Mouse (Mus musculus): Measurements from ENCODE around the gene Plac8. TPM values are rescaled to one million over a fixed set of nuclear protein-coding genes. Genes with fewer than 3 reads are reported as not detected.

Gene Plac8
- polyA plus RNA-seq, 1 experiment from 2014 or later = 2.9 TPM

DNA sequence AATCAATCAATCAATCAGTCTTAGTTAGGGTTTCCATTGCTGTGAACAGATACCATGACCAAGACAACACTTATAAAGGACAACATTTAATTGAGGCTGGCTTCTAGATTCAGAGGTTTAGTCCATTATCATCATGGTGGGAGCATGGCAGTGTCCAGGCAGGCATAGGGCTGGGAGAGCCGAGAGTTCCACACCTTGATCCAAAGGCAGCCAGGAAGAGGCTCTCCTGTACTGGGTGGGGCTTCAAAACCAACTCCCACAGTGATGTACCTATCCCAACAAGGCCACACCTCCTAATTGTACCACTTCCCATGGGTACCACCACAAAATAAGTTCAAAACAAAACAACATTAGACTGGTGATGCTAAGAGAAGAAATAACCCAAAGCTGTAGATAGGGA is 21.9 kb downstream of the Plac8 start:
- H3K27ac ChIP-seq = no peak overlapping the region
- DNase-seq (ENCODE audit: extremely low spot score, low spot score) = no peak
- H3K36me3 ChIP-seq (replicated peaks) = peaks cover 51% of the 10 kb centered on the region
- 88% methylated on average over 1 of the region's 1 CpGs for WGBS
- no peak overlapping the region for H3K4me3 ChIP-seq
- no peaks in the 10 kb centered on the region; the same call in 1 of the 2 replicates for H3K4me1 ChIP-seq
- no peaks in the 10 kb centered on the region for H3K27me3 ChIP-seq (ENCODE audit: poor library complexity, severe bottlenecking)
- H3K9me3 ChIP-seq = no peaks in the 10 kb centered on the region

DNA sequence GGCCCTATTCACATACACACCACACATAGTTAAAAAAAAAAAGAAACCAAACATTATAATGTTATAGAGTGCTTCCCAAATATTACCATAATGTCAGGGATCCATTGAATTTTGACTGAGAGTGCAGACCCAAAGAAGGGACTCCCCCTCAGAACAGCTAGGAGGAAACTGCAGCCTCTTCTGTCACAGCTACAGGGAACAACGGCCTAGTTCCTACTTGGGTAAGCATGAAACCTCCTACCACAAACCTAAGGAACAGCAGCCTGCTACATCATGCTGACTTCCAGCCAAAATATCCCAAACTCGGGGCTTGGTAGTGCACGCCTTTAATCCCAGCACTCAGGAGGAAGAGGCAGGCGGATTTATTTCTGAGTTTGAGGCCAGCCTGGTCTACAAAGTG is 22.7 kb downstream of the Plac8 start:
- peaks cover 60% of the 10 kb centered on the region for H3K36me3 ChIP-seq (replicated peaks)
- H3K27me3 ChIP-seq (ENCODE audit: poor library complexity, severe bottlenecking) = no peaks in the 10 kb centered on the region
- no peak overlapping the region for H3K4me3 ChIP-seq
- no peak for DNase-seq (ENCODE audit: extremely low spot score, low spot score)
- no peaks in the 10 kb centered on the region; the same call in 1 of the 2 replicates for H3K4me1 ChIP-seq
- H3K27ac ChIP-seq = no peak overlapping the region
- H3K9me3 ChIP-seq = no peaks in the 10 kb centered on the region
- 96% methylated on average over 4 of the region's 4 CpGs for WGBS

DNA sequence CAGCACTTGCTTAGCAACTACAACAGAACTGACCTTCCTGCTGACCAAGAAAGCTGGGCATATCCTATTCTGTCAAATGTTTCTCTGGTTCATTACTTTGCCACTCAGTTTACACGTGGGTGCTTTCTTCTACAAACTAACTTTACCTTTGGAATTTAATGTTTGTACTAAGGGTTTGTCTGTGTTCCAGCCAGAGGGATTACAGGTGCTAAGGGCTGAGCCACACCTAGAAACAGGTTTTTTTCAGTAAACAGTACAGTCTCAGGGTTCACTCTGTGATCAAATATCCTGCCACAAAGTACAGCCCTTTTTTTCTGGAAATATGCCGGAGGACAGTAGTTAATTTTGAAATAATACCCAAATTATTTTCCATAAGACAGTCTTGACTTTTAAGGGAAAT is 23.8 kb downstream of the Plac8 start:
- Histone ChIP-seq H3K27ac (no peak overlapping the region), H3K36me3 (replicated peaks) (peaks cover 70% of the 10 kb centered on the region), H3K9me3 (no peaks in the 10 kb centered on the region), H3K4me3 (no peak overlapping the region), H3K4me1 (no peaks in the 10 kb centered on the region; the same call in 1 of the 2 replicates), H3K27me3 (ENCODE audit: poor library complexity, severe bottlenecking) (no peaks in the 10 kb centered on the region)
- WGBS = 93% methylated on average over 2 of the region's 2 CpGs
- DNase-seq (ENCODE audit: extremely low spot score, low spot score) = no peak

DNA sequence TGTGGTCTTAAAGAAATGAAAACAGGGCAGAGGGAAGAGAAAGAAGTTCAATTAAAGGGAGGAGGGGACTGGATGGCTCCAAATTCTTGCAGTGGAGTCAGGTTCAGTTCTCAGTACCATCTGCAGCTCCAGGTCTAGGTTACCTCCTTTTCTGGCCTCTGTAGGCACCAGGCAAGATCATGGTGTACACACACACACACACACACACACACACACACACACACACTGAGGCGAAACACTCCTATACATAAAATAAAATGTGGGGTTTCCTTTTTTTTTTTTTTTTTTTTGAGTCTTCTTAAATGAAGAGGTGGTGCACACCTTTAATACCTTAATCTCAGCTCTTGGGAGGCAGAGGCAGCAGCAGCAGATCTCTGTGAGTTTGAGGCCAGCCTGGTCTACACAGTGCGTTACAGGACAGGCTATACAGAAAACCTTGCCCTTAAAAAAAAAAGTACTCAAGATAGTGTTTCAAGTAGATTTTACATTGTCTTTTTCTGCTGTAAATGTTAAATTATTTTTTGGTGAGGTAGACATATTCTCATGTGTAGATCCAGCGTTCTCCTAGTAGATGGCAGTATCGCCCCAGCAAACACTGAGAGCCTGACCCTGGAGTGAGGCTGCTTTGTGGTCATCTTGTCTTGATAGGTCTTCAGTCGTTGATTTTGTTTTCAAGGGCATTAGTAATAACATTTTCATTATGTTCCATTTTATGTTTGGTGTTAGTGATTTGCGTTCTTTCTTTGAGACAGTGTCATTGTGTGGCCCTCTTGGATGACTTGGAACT is 25.6 kb downstream of the Plac8 start:
- Histone ChIP-seq H3K9me3 (no peaks in the 10 kb centered on the region), H3K4me1 (no peaks in the 10 kb centered on the region), H3K36me3 (replicated peaks) (peaks cover 88% of the 10 kb centered on the region), H3K27me3 (ENCODE audit: poor library complexity, severe bottlenecking) (no peaks in the 10 kb centered on the region), H3K4me3 (no peak overlapping the region), H3K27ac (no peak overlapping the region)
- DNase-seq (ENCODE audit: extremely low spot score, low spot score) = no peak
- 90% methylated on average over 6 of the region's 6 CpGs for WGBS

DNA sequence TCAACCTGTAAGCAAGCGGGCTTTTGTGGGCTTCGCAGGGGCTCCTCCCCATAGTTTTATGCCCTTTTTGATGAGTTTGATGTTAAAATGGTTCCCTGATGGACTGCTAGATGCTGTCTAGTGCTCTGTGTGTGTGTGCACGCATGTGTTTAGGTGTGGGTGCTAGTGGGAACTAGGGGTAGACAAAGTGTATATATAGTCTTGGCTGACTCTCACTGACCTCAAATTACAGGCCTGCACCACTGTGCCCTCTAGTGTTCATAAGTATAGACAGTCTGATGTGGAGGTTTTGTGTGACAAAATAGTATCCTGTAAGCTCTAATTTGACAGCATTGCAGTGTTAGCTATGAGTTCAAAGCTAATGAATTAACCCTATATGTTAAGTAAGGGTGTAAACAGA is 35.4 kb downstream of the Plac8 start:
- Histone ChIP-seq H3K27ac (no peak overlapping the region), H3K9me3 (no peaks in the 10 kb centered on the region), H3K27me3 (ENCODE audit: poor library complexity, severe bottlenecking) (no peaks in the 10 kb centered on the region), H3K36me3 (replicated peaks) (peaks cover 94% of the 10 kb centered on the region), H3K4me1 (no peaks in the 10 kb centered on the region), H3K4me3 (no peak overlapping the region)
- DNase-seq (ENCODE audit: extremely low spot score, low spot score) = no peak
- 88% methylated on average over 3 of the region's 3 CpGs for WGBS

DNA sequence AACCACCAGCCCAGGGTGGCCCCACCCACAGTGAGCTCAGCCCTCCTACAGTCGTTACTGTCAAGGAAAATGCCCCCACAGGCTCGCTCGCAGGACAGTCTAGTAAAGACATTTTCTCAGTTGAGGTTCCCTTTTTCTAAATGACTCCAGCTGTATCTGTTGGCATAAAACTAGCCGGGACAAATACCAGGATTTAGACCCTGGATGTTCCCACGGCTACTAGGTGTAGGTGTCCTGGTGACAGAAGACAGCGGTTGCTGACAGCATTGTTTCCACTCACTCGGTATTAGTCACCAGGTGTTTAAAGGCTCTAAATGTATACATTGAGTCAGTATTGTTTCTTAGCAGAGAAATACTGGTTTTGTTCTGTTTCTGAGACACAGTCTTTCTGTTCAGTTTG is 36.2 kb downstream of the Plac8 start:
- Histone ChIP-seq H3K27me3 (ENCODE audit: poor library complexity, severe bottlenecking) (no peaks in the 10 kb centered on the region), H3K4me1 (no peaks in the 10 kb centered on the region), H3K9me3 (no peaks in the 10 kb centered on the region), H3K4me3 (no peak overlapping the region), H3K27ac (no peak overlapping the region), H3K36me3 (replicated peaks) (peaks cover 94% of the 10 kb centered on the region)
- 90% methylated on average over 7 of the region's 7 CpGs for WGBS
- no peak for DNase-seq (ENCODE audit: extremely low spot score, low spot score)

DNA sequence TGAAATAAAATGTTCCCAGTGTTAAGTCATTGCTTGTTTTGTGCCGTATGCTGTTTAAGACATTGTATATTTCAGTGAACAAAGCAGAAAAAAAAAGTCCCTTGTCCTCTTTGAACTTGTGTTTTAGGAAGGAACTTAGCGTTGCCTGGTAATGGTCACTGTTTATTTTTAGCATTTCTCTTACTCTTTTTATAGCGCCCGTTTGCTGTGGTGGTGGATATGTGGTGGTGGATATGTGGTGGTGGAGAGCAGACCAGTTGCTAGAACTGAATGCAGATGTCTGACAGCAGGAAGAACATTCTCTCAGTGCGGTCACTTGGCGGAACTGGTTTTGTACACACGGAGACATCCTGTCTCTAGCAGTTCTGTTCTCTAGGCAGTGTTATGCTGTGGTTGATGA is 45.9 kb downstream of the Plac8 start:
- H3K9me3 ChIP-seq = no peaks in the 10 kb centered on the region
- no peak for DNase-seq (ENCODE audit: extremely low spot score, low spot score)
- H3K27ac ChIP-seq = no peak overlapping the region
- H3K4me3 ChIP-seq = no peak overlapping the region
- no peaks in the 10 kb centered on the region for H3K4me1 ChIP-seq
- no peaks in the 10 kb centered on the region for H3K27me3 ChIP-seq (ENCODE audit: poor library complexity, severe bottlenecking)
- WGBS = 92% methylated on average over 7 of the region's 7 CpGs
- H3K36me3 ChIP-seq (replicated peaks) = peaks cover 72% of the 10 kb centered on the region

DNA sequence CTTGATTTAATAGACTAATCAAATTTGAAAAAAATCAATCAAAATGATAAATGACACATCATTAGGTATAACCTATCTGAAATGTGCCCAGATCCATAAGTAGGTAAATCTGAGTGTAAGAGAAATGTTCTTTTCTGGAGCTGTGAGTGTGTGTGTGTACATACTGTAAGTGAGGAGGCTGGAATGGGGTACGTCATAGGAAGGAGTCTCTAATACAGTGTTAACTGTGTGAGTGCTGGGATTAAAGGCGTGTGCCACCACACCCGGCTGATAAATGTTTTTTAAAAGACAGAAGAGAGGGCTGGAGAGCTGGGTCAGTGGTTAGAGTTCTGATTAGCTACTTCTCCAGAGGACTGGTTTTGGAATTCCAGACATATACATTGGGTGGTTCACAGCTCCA is 46.4 kb downstream of the Plac8 start:
- Histone ChIP-seq H3K4me1 (no peaks in the 10 kb centered on the region), H3K36me3 (replicated peaks) (peaks cover 67% of the 10 kb centered on the region), H3K9me3 (no peaks in the 10 kb centered on the region), H3K27me3 (ENCODE audit: poor library complexity, severe bottlenecking) (no peaks in the 10 kb centered on the region), H3K27ac (no peak overlapping the region), H3K4me3 (no peak overlapping the region)
- DNase-seq (ENCODE audit: extremely low spot score, low spot score) = no peak
- 87% methylated on average over 3 of the region's 3 CpGs for WGBS

DNA sequence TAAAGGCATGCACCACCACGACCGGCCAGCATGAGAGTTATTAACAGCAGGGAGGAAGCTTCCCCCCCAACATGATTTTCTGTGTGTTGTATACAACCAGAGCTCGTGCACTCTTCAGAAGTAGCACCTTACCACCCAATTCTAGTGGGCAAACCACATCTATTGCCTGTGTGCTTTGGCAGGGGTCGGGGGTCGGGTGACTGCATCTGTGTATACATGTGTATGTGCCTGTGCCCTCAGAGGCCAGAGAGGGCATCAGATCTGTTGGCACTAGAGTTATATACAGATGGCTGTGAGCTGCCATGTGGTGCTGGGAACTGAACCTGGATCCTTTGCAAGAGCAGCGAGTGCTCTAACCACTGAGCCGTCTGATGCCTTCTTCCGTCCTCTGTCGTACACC is 47.1 kb downstream of the Plac8 start:
- Histone ChIP-seq H3K4me3 (no peak overlapping the region), H3K9me3 (no peaks in the 10 kb centered on the region), H3K27me3 (ENCODE audit: poor library complexity, severe bottlenecking) (no peaks in the 10 kb centered on the region), H3K36me3 (replicated peaks) (peaks cover 66% of the 10 kb centered on the region), H3K27ac (no peak overlapping the region), H3K4me1 (peaks cover 6% of the 10 kb centered on the region)
- no peak for DNase-seq (ENCODE audit: extremely low spot score, low spot score)
- WGBS = 96% methylated on average over 9 of the region's 9 CpGs

DNA sequence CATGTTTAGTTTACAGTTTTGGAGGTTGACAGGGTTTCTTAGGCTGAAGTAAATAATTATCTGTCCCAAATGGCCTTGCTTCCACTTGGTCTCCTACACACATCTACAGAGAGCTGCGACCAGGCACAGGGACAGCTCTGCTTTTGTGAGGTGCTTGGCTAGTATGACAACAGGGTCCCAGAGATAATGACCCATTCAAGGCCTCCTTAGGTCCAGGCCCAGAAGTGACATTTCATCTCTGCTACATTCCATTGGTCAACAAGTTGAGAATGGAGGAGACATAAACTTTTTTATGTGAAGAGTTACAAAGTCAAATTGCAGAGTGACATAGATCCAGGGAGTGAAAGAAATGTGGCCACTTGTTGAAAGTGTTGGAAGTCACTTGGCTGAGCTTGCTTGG is 48.7 kb downstream of the Plac8 start:
- WGBS = 85% methylated on average over 1 of the region's 1 CpGs
- Histone ChIP-seq H3K4me3 (no peak overlapping the region), H3K4me1 (peaks cover 16% of the 10 kb centered on the region), H3K27me3 (ENCODE audit: poor library complexity, severe bottlenecking) (no peaks in the 10 kb centered on the region), H3K36me3 (replicated peaks) (peaks cover 50% of the 10 kb centered on the region), H3K9me3 (no peaks in the 10 kb centered on the region), H3K27ac (no peak overlapping the region)
- no peak for DNase-seq (ENCODE audit: extremely low spot score, low spot score)

DNA sequence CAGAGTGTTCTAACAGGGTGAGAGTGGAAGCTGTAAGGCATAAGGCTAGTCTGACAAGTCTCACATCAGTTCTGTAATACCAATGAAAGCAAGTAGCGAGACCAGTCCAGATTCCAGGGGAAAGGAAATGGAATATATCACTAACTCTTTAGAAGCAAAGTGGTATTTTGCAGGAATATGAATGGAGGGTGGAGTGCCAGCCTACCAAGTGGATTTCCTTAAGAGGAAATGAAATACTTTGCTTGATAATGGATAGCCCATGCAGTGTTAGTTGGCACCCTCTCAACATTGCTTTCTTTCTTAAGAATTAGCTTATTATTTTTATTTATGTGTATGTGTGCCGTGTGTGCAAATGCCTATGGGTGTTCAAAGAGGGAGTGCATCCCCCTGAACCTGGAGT is 51.8 kb downstream of the Plac8 start:
- Histone ChIP-seq H3K27ac (no peak overlapping the region), H3K4me3 (peak overlapping the region; percentile 89; the same call in 1 of the 2 replicates), H3K4me1 (peaks cover 20% of the 10 kb centered on the region), H3K36me3 (replicated peaks) (peaks cover 34% of the 10 kb centered on the region), H3K9me3 (no peaks in the 10 kb centered on the region), H3K27me3 (ENCODE audit: poor library complexity, severe bottlenecking) (no peaks in the 10 kb centered on the region)
- WGBS = 95% methylated on average over 2 of the region's 2 CpGs
- no peak for DNase-seq (ENCODE audit: extremely low spot score, low spot score)

DNA sequence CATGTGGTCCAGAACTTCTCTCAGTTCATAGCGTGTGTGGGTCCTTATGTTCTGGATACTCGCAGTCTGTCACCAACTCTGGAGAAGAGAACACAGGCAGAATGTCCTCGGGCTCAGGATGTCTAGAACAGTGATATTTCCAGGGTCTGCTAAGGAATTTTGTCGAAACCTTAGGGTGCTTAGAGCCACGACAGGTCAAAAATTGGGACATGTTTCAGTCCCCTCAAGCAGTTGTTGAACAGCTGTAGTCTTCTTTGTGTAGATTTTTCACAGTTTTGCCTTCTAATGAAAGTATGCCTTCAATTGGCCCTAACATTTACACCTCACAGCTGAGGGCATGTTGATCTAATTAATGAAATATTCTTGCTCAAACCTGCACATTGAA is 53.0 kb downstream of the Plac8 start:
- no peaks in the 10 kb centered on the region for H3K9me3 ChIP-seq
- H3K36me3 ChIP-seq (replicated peaks) = peaks cover 25% of the 10 kb centered on the region
- no peaks in the 10 kb centered on the region for H3K27me3 ChIP-seq (ENCODE audit: poor library complexity, severe bottlenecking)
- 8% methylated on average over 5 of the region's 5 CpGs for WGBS
- peak overlapping the region; percentile 89 for H3K4me3 ChIP-seq
- H3K4me1 ChIP-seq = peaks cover 20% of the 10 kb centered on the region
- peak overlapping the region; percentile 93 for H3K27ac ChIP-seq
- DNase-seq (ENCODE audit: extremely low spot score, low spot score) = no peak

DNA sequence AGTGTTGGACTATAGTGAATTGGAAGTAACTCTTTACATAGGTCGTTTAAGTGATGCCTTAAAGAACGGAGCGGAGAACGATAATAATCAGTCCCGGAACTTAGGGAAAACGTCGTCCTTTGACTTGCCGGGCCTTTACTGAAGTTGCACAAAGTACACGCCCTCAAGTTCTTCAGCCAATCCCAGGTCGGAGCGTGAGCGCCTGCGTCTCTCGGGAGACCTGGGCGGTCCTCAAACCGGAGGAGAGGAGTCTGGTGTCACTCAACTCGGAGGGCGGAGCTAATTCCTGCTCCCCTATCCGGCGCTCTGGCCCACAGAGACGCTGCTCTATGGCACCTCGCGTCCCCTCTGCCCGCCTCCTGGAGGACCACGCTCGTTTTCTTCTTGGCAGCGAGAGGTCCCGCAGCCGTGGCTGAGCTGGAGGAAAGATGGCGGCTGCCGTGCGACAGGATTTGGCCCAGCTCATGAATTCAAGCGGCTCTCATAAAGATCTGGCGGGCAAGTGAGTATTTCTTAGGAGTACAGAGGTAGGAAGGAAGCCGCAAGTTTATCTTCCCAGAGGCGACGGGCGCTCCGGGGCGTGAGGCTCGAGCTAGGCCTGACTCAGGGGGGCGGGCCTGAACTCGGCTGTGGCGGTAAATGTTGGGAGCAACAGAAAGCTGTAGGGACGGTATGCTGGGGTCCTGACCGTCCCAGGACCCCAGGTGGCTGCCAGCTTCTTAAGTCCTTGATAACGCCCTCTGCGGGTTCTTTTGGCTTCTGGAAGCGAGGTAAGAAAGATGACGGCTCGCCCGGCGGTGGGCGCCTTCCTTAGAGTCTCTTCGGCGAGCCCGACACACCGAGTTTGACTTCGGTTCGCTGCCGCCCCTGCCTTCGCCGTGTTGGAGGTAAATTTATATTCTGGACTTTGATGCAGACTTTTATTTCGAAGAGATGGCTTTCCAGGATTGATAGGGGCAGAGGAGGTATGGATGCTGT is 53.7 kb downstream of the Plac8 start, which contains the start of gene Cops4:
Gene Cops4, plus strand, starts transcription at position 261 of the 978 bp plus-strand sequence.
- Histone ChIP-seq H3K4me3 (peak within 1 kb of the TSS; percentile 89), H3K4me1 (peaks cover 20% of the 10 kb centered on the region), H3K27ac (peak within 1 kb of the TSS; percentile 93), H3K36me3 (replicated peaks) (peaks cover 22% of the 10 kb centered on the region), H3K27me3 (ENCODE audit: poor library complexity, severe bottlenecking) (no peaks in the 10 kb centered on the region), H3K9me3 (no peaks in the 10 kb centered on the region)
- under 1% methylated on average over 64 of the region's 64 CpGs for WGBS
- peak; percentile 96 for DNase-seq (ENCODE audit: extremely low spot score, low spot score)
